Mouse (Mus musculus) frontal cortex, postnatal 10 days (tissue): ENCODE data around the gene Gm11627.

Experiments used
- DNase-seq, 2 experiments: peaks; one replicate each; pipeline ENCODE4 v3.0.0; 2022; ENCODE audit warnings: low spot score in 2 of 2, mixed read lengths in 1 of 2

Gene Gm11627

GRCm38 (mm10) chr11:102602816-102603495 is 23.7 kb upstream of the Gm11627 start:
- DNase-seq: no peak

GRCm38 (mm10) chr11:102599912-102600311 is 20.7 kb upstream of the Gm11627 start:
- DNase-seq: no peak

- DNase-seq: no peak
Measured at GRCm38 (mm10) chr11:102595341-102595820, 16.1 kb upstream of the Gm11627 start.

GRCm38 (mm10) chr11:102587554-102587953 is 8.3 kb upstream of the Gm11627 start:
- DNase-seq: no peak

GRCm38 (mm10) chr11:102586445-102587130 is 7.3 kb upstream of the Gm11627 start:
- no peak for DNase-seq

GRCm38 (mm10) chr11:102582736-102583135 is 3.5 kb upstream of the Gm11627 start:
- no peak for DNase-seq

- DNase-seq: no peak
Measured at GRCm38 (mm10) chr11:102582016-102582610, 2.9 kb upstream of the Gm11627 start.

- DNase-seq: no peak
Measured at GRCm38 (mm10) chr11:102581281-102582015, 2.2 kb upstream of the Gm11627 start.

- no peak for DNase-seq
Measured at GRCm38 (mm10) chr11:102580034-102580330, 721 bp upstream of the Gm11627 start.

GRCm38 (mm10) chr11:102578341-102579118 is 731 bp downstream of the Gm11627 start:
- DNase-seq: peak in 1 of 2 experiments; percentile 69

- no peak for DNase-seq
Measured at GRCm38 (mm10) chr11:102576050-102576754, 3.1 kb downstream of the Gm11627 start.

- DNase-seq: no peak
Measured at GRCm38 (mm10) chr11:102575034-102575433, 4.2 kb downstream of the Gm11627 start.

GRCm38 (mm10) chr11:102572866-102573663 is 6.2 kb downstream of the Gm11627 start:
- DNase-seq: peak; percentile 19 to 76

GRCm38 (mm10) chr11:102568756-102569377 is 10.4 kb downstream of the Gm11627 start:
- DNase-seq: no peak

- no peak for DNase-seq
Measured at GRCm38 (mm10) chr11:102568191-102568590, 11.1 kb downstream of the Gm11627 start.

GRCm38 (mm10) chr11:102567723-102568122 is 11.5 kb downstream of the Gm11627 start:
- no peak for DNase-seq

- no peak for DNase-seq
Measured at GRCm38 (mm10) chr11:102567157-102567556, 12.1 kb downstream of the Gm11627 start.

GRCm38 (mm10) chr11:102566290-102566689 is 13.0 kb downstream of the Gm11627 start:
- no peak for DNase-seq

- DNase-seq: no peak
Measured at GRCm38 (mm10) chr11:102565741-102566140, 13.5 kb downstream of the Gm11627 start.
